Mouse (Mus musculus) C2C12 (cell line): ENCODE data around the gene Susd4.

ENCODE experiments used
- CEBPB ChIP-seq: IDR thresholded peaks from one replicate; pipeline ENCODE4 v1.6.1; 2011; ENCODE audit warnings: low read depth, mild to moderate bottlenecking, control low read depth, moderate library complexity
- CTCF ChIP-seq: IDR thresholded peaks from one replicate; pipeline ENCODE4 v1.5.1; 2011; ENCODE audit not compliant: control insufficient read depth, insufficient read depth, insufficient read length
- FOSL1 ChIP-seq: IDR thresholded peaks from one replicate; pipeline ENCODE4 v1.8.0; 2011; ENCODE audit warnings: mild to moderate bottlenecking, low read length; ENCODE audit not compliant: poor library complexity, insufficient read depth, severe bottlenecking
- MAX ChIP-seq: IDR thresholded peaks from one replicate; pipeline ENCODE4 v1.6.1; 2011; ENCODE audit warnings: mild to moderate bottlenecking, control low read depth
- MYOD1 ChIP-seq: IDR thresholded peaks from one replicate; pipeline ENCODE4 v1.6.1; 2011; ENCODE audit warnings: low read depth; ENCODE audit not compliant: control insufficient read depth, insufficient read length
- MYOG ChIP-seq: IDR thresholded peaks from one replicate; pipeline ENCODE4 v1.6.1; 2011; ENCODE audit not compliant: control insufficient read depth, insufficient read length; ENCODE audit errors: extremely low read depth
- USF1 ChIP-seq: IDR thresholded peaks from one replicate; pipeline ENCODE4 v1.6.1; 2011; ENCODE audit warnings: low read depth, mild to moderate bottlenecking, control low read depth, moderate library complexity

- TF ChIP-seq USF1 (no peak), CTCF (no peak), MYOG (no peak), FOSL1 (no peak), MYOD1 (no peak), MAX (no peak), CEBPB (no peak)
Measured at GRCm38 (mm10) chr1:182787030-182787429, 23.4 kb downstream of the Susd4 start.
